Mouse (Mus musculus): ENCODE measurements at regions not wholly inside any gene's neighbourhood (a gene's known extent, or its start where the extent isn't known, plus 50 kb on each side); places are given as distances from the start of the nearest gene placed in this dataset.

DNA sequence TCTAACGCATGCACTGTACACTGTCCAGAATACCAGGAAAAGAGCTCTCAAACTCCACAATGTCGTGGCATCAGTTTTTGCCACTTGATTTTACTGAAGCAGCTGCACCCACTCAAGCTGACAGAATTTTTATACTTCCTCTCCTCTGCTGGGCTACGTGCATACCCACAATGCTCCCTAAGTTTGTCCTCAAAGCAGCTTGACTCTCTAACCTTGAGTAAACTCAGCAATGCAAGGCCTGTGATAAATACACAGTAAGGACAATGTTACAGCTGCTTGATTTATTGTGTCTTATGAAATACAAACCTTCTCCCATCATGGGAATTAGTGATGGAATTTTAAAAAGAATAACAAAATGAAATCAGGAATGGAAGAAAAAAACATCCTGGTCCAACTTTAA is 129.7 kb downstream of the Trmt11 start:
- no peak overlapping the region for H3K4me2 ChIP-seq (ENCODE audit: low read length)
- no peaks in the 10 kb centered on the region for H3K36me3 ChIP-seq (ENCODE audit: insufficient read depth, low read length)
- 39% methylated on average over 3 of the region's 3 CpGs for WGBS
- H3K4me1 ChIP-seq (replicated peaks; ENCODE audit: insufficient read depth, low read length): no peaks in the 10 kb centered on the region
- H3K9ac ChIP-seq (ENCODE audit: low read depth, low read length): no peak overlapping the region
- TF ChIP-seq CTCF (IDR thresholded peaks at IDR 0.05; ENCODE audit: low read depth): no peak
- H3K4me3 ChIP-seq (replicated peaks; ENCODE audit: low read depth, low read length): no peak overlapping the region
- no peaks in the 10 kb centered on the region for H3K27me3 ChIP-seq (ENCODE audit: insufficient read depth, low read length)
- no peaks in the 10 kb centered on the region for H3K9me3 ChIP-seq (replicated peaks; ENCODE audit: low read length)
- ATAC-seq (replicated peaks; ENCODE audit: low FRiP score, low read depth) (0 out of 2 replicates have a peak, but pooled peaks have one; percentile 61), DNase-seq (ENCODE audit: low spot score) (peak; percentile 74)
- no peak overlapping the region for H3K27ac ChIP-seq

DNA sequence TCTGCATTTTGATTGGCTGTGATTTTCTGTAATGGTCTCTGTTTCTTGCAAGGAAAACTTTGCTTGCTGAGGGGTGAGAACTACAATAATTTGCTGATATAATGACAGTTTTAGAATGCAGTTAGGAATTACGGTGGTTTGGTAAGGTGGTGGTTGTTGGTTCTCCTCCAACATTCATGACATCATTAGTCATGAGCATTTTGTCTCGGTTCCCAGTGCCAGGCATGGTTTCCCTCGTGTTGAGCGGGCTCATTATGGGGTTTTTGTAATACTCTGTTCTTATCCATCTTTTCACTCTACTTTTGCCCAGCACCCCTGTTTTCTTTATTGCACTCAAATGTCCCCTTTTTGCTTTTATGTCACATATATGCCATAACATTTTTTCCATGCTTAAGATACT is 149.9 kb downstream of the Trmt11 start:
- DNase-seq (ENCODE audit: low spot score) (no peak), ATAC-seq (replicated peaks; ENCODE audit: low FRiP score, low read depth) (no peak)
- TF ChIP-seq CTCF (IDR thresholded peaks at IDR 0.05; ENCODE audit: low read depth): no peak
- H3K27me3 ChIP-seq (ENCODE audit: insufficient read depth, low read length): no peaks in the 10 kb centered on the region
- H3K27ac ChIP-seq: no peak overlapping the region
- H3K36me3 ChIP-seq (ENCODE audit: insufficient read depth, low read length): no peaks in the 10 kb centered on the region
- H3K9me3 ChIP-seq (replicated peaks; ENCODE audit: low read length): no peaks in the 10 kb centered on the region
- no peak overlapping the region for H3K4me3 ChIP-seq (replicated peaks; ENCODE audit: low read depth, low read length)
- no peak overlapping the region for H3K4me2 ChIP-seq (ENCODE audit: low read length)
- 82% methylated on average over 4 of the region's 4 CpGs for WGBS
- H3K9ac ChIP-seq (ENCODE audit: low read depth, low read length): no peak overlapping the region
- no peaks in the 10 kb centered on the region for H3K4me1 ChIP-seq (replicated peaks; ENCODE audit: insufficient read depth, low read length)

DNA sequence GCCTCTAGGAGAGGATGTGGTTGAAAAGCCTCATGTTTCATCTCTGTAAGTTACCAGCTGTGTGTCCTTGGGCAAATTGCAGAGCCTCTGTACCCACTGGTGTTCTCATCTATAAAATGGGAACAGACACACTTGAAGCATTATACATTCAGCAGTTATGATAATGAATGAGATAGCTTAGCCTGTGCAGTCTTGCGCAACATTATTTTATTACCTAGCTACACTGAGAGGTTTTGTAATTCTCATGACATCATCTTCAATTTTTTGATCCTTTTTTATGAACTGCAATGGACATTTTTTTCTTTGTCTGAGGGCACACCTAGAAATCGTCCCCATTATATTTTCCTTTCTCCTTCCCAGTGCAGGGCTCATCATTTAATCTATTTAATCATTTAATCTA is 153.5 kb downstream of the Trmt11 start:
- no peaks in the 10 kb centered on the region for H3K36me3 ChIP-seq (ENCODE audit: insufficient read depth, low read length)
- H3K27ac ChIP-seq: no peak overlapping the region
- no peaks in the 10 kb centered on the region for H3K9me3 ChIP-seq (replicated peaks; ENCODE audit: low read length)
- DNase-seq (ENCODE audit: low spot score) (no peak), ATAC-seq (replicated peaks; ENCODE audit: low FRiP score, low read depth) (no peak)
- no peak overlapping the region for H3K4me3 ChIP-seq (replicated peaks; ENCODE audit: low read depth, low read length)
- H3K27me3 ChIP-seq (ENCODE audit: insufficient read depth, low read length): no peaks in the 10 kb centered on the region
- no peak overlapping the region for H3K4me2 ChIP-seq (ENCODE audit: low read length)
- no peaks in the 10 kb centered on the region for H3K4me1 ChIP-seq (replicated peaks; ENCODE audit: insufficient read depth, low read length)
- no peak overlapping the region for H3K9ac ChIP-seq (ENCODE audit: low read depth, low read length)
- WGBS: 88% methylated on average over 2 of the region's 2 CpGs
- no peak for TF ChIP-seq CTCF (IDR thresholded peaks at IDR 0.05; ENCODE audit: low read depth)

DNA sequence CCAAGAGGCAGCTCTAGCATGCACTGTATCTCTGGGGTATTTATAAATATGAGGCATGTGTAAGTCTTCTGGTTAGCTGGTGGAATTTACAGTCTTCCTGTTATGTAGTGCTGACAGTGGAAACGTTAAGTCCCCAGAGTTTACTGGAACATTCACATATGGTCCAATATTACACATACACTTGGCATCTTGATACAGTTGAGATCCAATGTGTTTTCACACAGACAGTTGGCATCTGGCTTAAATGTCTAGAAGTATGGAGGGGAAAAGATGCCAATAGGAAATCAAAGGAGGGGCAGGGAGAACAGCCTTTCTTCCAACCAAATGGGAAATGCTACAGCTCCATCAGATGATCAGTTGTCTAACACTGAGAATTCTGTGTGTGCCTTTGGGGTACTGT is 154.0 kb downstream of the Trmt11 start:
- H3K4me2 ChIP-seq (ENCODE audit: low read length): no peak overlapping the region
- no peak for TF ChIP-seq CTCF (IDR thresholded peaks at IDR 0.05; ENCODE audit: low read depth)
- H3K27me3 ChIP-seq (ENCODE audit: insufficient read depth, low read length): no peaks in the 10 kb centered on the region
- no peaks in the 10 kb centered on the region for H3K4me1 ChIP-seq (replicated peaks; ENCODE audit: insufficient read depth, low read length)
- no peak overlapping the region for H3K9ac ChIP-seq (ENCODE audit: low read depth, low read length)
- 64% methylated on average over 1 of the region's 1 CpGs for WGBS
- no peak for ATAC-seq (replicated peaks; ENCODE audit: low FRiP score, low read depth)
- no peak overlapping the region for H3K4me3 ChIP-seq (replicated peaks; ENCODE audit: low read depth, low read length)
- DNase-seq (ENCODE audit: low spot score): no peak
- H3K36me3 ChIP-seq (ENCODE audit: insufficient read depth, low read length): no peaks in the 10 kb centered on the region
- H3K27ac ChIP-seq: no peak overlapping the region
- H3K9me3 ChIP-seq (replicated peaks; ENCODE audit: low read length): no peaks in the 10 kb centered on the region

DNA sequence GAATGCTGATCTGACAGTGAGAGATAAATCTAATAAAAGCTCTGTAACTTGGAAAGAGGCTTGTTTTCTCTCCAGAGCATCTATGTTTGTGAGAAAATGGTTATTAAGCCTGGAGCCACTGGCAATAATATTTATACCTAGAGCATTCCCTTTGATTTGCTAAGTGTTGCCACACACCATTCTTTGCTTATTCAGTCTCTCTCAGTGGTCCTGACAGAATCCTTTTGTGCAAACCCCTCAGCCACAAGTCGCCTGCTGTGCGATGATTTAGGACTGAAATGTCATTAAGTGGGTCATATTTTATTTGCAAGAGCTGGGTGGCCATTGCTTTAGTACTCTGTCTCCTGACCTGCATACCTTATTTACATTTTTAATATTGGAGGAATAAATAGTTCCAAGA is 160.7 kb downstream of the Trmt11 start:
- WGBS: 53% methylated on average over 2 of the region's 2 CpGs
- Histone ChIP-seq H3K4me1 (replicated peaks; ENCODE audit: insufficient read depth, low read length) (no peaks in the 10 kb centered on the region), H3K9me3 (replicated peaks; ENCODE audit: low read length) (no peaks in the 10 kb centered on the region), H3K27me3 (ENCODE audit: insufficient read depth, low read length) (no peaks in the 10 kb centered on the region), H3K4me2 (ENCODE audit: low read length) (no peak overlapping the region), H3K27ac (no peak overlapping the region), H3K4me3 (replicated peaks; ENCODE audit: low read depth, low read length) (no peak overlapping the region), H3K36me3 (ENCODE audit: insufficient read depth, low read length) (no peaks in the 10 kb centered on the region), H3K9ac (ENCODE audit: low read depth, low read length) (no peak overlapping the region)
- no peak for ATAC-seq (replicated peaks; ENCODE audit: low FRiP score, low read depth)
- TF ChIP-seq CTCF (IDR thresholded peaks at IDR 0.05; ENCODE audit: low read depth): no peak
- peak; percentile 18 for DNase-seq (ENCODE audit: low spot score)

DNA sequence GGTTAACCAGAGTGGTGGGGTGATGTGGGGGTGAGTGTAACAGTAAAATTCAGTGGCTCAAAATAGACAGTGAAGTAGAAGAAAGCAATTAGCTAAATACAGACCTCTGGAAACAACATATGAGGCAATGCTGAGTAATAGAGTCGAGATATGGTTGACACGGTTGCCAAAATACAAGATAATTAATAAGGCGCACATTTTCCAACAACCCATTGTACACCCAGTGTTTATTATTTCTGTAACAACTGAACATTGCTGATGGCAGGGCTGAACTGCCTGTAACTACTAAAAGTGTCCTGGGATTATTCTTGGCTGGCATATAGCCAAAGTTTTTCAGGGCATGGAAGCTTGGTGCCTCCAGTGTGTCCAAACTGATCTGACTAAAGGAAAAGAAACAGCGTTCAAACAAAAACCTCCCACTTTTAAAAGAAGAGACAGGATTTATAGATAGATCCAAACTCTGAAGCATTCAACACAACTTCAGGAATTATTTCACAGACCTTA is 174.1 kb downstream of the Trmt11 start:
- H3K9ac ChIP-seq (ENCODE audit: low read depth, low read length): no peak overlapping the region
- ATAC-seq (replicated peaks; ENCODE audit: low FRiP score, low read depth): no peak
- H3K4me3 ChIP-seq (replicated peaks; ENCODE audit: low read depth, low read length): no peak overlapping the region
- H3K9me3 ChIP-seq (replicated peaks; ENCODE audit: low read length): no peaks in the 10 kb centered on the region
- no peaks in the 10 kb centered on the region for H3K27me3 ChIP-seq (ENCODE audit: insufficient read depth, low read length)
- H3K4me2 ChIP-seq (ENCODE audit: low read length): no peak overlapping the region
- 63% methylated on average over 4 of the region's 4 CpGs for WGBS
- no peak for TF ChIP-seq CTCF (IDR thresholded peaks at IDR 0.05; ENCODE audit: low read depth)
- H3K27ac ChIP-seq: no peak overlapping the region
- no peaks in the 10 kb centered on the region for H3K36me3 ChIP-seq (ENCODE audit: insufficient read depth, low read length)
- DNase-seq (ENCODE audit: low spot score): no peak
- no peaks in the 10 kb centered on the region for H3K4me1 ChIP-seq (replicated peaks; ENCODE audit: insufficient read depth, low read length)

DNA sequence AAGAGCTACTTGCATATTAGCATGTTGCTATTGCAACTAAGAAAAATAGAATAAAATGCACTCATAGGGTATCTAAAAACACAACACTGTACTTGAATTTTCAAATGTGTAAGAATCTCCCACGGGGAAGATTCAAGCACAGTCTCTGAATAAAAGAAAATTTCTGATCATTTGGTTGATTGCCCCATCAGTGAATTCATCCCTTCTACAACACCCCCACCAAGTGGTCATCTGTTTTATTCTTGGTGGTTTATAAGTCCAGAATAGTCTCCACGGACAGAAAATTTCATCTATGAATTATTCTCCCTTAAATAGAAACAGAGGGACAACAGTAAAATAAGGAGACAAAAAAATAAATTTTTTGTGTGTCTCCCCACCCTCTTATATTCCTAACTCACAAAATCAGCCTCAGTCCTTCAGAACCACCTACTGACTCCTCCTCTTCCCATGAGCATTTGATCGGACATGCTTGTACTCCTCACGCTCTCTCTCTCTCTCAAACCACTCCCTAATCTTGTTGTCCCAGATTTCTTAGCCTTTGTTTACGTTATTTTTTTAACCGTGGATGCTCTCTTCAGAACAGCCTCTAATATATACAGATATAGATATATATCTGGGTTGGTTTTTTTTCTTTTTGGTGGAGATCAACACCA is 181.0 kb downstream of the Trmt11 start:
- ATAC-seq (replicated peaks; ENCODE audit: low FRiP score, low read depth): no peak; the same call in 1 of the 2 replicates
- 23% methylated on average over 6 of the region's 6 CpGs for WGBS
- Histone ChIP-seq H3K4me2 (ENCODE audit: low read length) (peak overlapping the region; percentile 27), H3K4me3 (replicated peaks; ENCODE audit: low read depth, low read length) (no peak overlapping the region), H3K4me1 (replicated peaks; ENCODE audit: insufficient read depth, low read length) (no peaks in the 10 kb centered on the region), H3K9ac (ENCODE audit: low read depth, low read length) (no peak overlapping the region), H3K36me3 (ENCODE audit: insufficient read depth, low read length) (no peaks in the 10 kb centered on the region), H3K27me3 (ENCODE audit: insufficient read depth, low read length) (no peaks in the 10 kb centered on the region), H3K9me3 (replicated peaks; ENCODE audit: low read length) (no peaks in the 10 kb centered on the region), H3K27ac (no peak overlapping the region)
- peak; percentile 75 for TF ChIP-seq CTCF (IDR thresholded peaks at IDR 0.05; ENCODE audit: low read depth)
- peak; percentile 88 for DNase-seq (ENCODE audit: low spot score)

Data from kidney, postnatal 0 days (tissue).